Mouse (Mus musculus): Measurements from ENCODE around the gene Emd. TPM values are rescaled to one million over a fixed set of nuclear protein-coding genes. Genes with fewer than 3 reads are reported as not detected.

The Emd gene
- polyA plus RNA-seq, 1 experiment from 2014 or later, result 20.2 TPM

GRCm38 (mm10) chrX:74296538-74297448, 42.3 kb downstream of the Emd start, which contains the start of gene Atp6ap1:
TSS of gene Atp6ap1 (plus strand) at chrX:74297097.
- Histone ChIP-seq H3K9me3 (replicated peaks; ENCODE audit: low read length) (no peaks in the 10 kb centered on the region), H3K27ac (peak within 1 kb of the TSS; percentile 70), H3K4me2 (ENCODE audit: low read length) (peak within 1 kb of the TSS; percentile 62), H3K4me3 (replicated peaks; ENCODE audit: low read depth, low read length) (peak within 1 kb of the TSS; percentile 55), H3K9ac (ENCODE audit: low read depth, low read length) (peak within 1 kb of the TSS; percentile 67), H3K27me3 (ENCODE audit: insufficient read depth, low read length) (no peaks in the 10 kb centered on the region), H3K36me3 (ENCODE audit: insufficient read depth, low read length) (peaks cover 8% of the 10 kb centered on the region; the same call in 1 of the 2 replicates), H3K4me1 (replicated peaks; ENCODE audit: insufficient read depth, low read length) (no peaks in the 10 kb centered on the region)
- peak; percentile 99 for ATAC-seq (replicated peaks; ENCODE audit: low FRiP score, low read depth)
- TF ChIP-seq CTCF (IDR thresholded peaks at IDR 0.05; ENCODE audit: low read depth), result no peak
- peak; percentile 94 for DNase-seq (ENCODE audit: low spot score)
- WGBS, result 24% methylated on average over 37 of the region's 37 CpGs

GRCm38 (mm10) chrX:74298348-74298747, 43.9 kb downstream of the Emd start:
- no peak overlapping the region for H3K4me3 ChIP-seq (replicated peaks; ENCODE audit: low read depth, low read length)
- TF ChIP-seq CTCF (IDR thresholded peaks at IDR 0.05; ENCODE audit: low read depth), result no peak
- DNase-seq (ENCODE audit: low spot score), result no peak
- H3K4me1 ChIP-seq (replicated peaks; ENCODE audit: insufficient read depth, low read length), result no peaks in the 10 kb centered on the region
- no peaks in the 10 kb centered on the region for H3K9me3 ChIP-seq (replicated peaks; ENCODE audit: low read length)
- 75% methylated on average over 1 of the region's 1 CpGs for WGBS
- ATAC-seq (replicated peaks; ENCODE audit: low FRiP score, low read depth), result no peak
- H3K9ac ChIP-seq (ENCODE audit: low read depth, low read length), result no peak overlapping the region
- H3K27me3 ChIP-seq (ENCODE audit: insufficient read depth, low read length), result no peaks in the 10 kb centered on the region
- H3K27ac ChIP-seq, result no peak overlapping the region
- H3K36me3 ChIP-seq (ENCODE audit: insufficient read depth, low read length), result peaks cover 9% of the 10 kb centered on the region; the same call in 1 of the 2 replicates
- no peak overlapping the region for H3K4me2 ChIP-seq (ENCODE audit: low read length)

GRCm38 (mm10) chrX:74299721-74300120, 45.2 kb downstream of the Emd start:
- H3K27ac ChIP-seq, result no peak overlapping the region
- ATAC-seq (replicated peaks; ENCODE audit: low FRiP score, low read depth) (no peak), DNase-seq (ENCODE audit: low spot score) (no peak)
- no peak for TF ChIP-seq CTCF (IDR thresholded peaks at IDR 0.05; ENCODE audit: low read depth)
- no peak overlapping the region for H3K9ac ChIP-seq (ENCODE audit: low read depth, low read length)
- 85% methylated on average over 3 of the region's 3 CpGs for WGBS
- H3K9me3 ChIP-seq (replicated peaks; ENCODE audit: low read length), result no peaks in the 10 kb centered on the region
- no peak overlapping the region for H3K4me2 ChIP-seq (ENCODE audit: low read length)
- H3K36me3 ChIP-seq (ENCODE audit: insufficient read depth, low read length), result peaks cover 13% of the 10 kb centered on the region; the same call in 1 of the 2 replicates
- no peaks in the 10 kb centered on the region for H3K4me1 ChIP-seq (replicated peaks; ENCODE audit: insufficient read depth, low read length)
- no peaks in the 10 kb centered on the region for H3K27me3 ChIP-seq (ENCODE audit: insufficient read depth, low read length)
- no peak overlapping the region for H3K4me3 ChIP-seq (replicated peaks; ENCODE audit: low read depth, low read length)

DNA sequence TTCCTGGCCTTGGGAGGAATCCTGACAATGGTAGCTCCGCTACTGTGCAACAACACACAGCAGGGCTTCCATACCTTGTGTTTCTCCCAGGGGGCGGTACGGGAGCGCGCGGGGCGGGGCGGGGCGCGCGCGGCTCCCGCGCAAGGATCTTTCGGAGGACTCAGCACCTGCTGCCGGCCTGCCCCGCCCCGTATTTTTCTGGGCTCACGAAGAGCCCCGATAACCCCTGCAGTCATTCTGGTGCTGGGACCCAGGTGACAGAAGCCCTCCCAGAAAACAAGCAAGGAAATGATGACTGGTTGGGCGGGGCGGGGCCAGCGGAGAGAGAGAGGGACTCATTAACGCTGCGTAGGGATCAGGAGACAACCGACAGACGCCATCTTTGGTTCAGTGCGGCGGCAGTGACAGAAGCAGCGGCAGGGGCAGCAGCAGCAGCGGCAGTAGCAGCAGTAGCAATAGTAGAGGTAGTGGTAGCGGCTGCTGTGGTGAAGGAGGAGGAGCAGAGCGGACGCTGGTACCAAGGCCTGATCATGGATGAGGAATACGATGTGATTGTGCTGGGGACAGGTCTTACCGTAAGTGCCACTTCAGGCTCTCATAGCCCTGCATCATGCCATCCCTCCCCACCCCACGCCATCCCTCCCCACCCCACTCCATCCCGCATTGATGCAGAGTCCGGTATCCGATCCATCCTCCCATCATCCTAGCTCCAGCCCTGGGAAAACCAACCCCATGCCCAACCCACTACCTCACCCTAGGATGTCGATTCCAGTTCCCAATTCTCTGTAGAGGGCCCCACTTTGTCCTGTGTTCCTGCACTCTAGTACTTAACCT, 50.6 kb downstream of the Emd start, which contains the start of gene Gdi1:
Gene Gdi1 (plus strand): TSS at position 132 of the 834 bp plus-strand sequence.
- no peaks in the 10 kb centered on the region for H3K9me3 ChIP-seq (replicated peaks; ENCODE audit: low read length)
- peak within 1 kb of the TSS; percentile 60 for H3K4me2 ChIP-seq (ENCODE audit: low read length)
- no peaks in the 10 kb centered on the region for H3K27me3 ChIP-seq (ENCODE audit: insufficient read depth, low read length)
- peaks cover 26% of the 10 kb centered on the region; the same call in 1 of the 2 replicates for H3K36me3 ChIP-seq (ENCODE audit: insufficient read depth, low read length)
- peak within 1 kb of the TSS; percentile 89 for H3K27ac ChIP-seq
- peak; percentile 76 for ATAC-seq (replicated peaks; ENCODE audit: low FRiP score, low read depth)
- peak; percentile 76 for DNase-seq (ENCODE audit: low spot score)
- H3K4me3 ChIP-seq (replicated peaks; ENCODE audit: low read depth, low read length), result peak within 1 kb of the TSS; percentile 56
- H3K9ac ChIP-seq (ENCODE audit: low read depth, low read length), result peak within 1 kb of the TSS; percentile 74
- 22% methylated on average over 41 of the region's 41 CpGs for WGBS
- H3K4me1 ChIP-seq (replicated peaks; ENCODE audit: insufficient read depth, low read length), result no peaks in the 10 kb centered on the region
- peak; percentile 47 for TF ChIP-seq CTCF (IDR thresholded peaks at IDR 0.05; ENCODE audit: low read depth)

Small RNA genes within 50 kb of the gene (microRNA-seq; reads per million reads assigned to microRNA genes)
- gene Mir7091, result not detected

Other genes starting within 250 kb of the Emd start
- 46.4 and 49.2 TPM in 2 replicates for gene Irak1, start 230.8 kb upstream of the Emd start, polyA plus RNA-seq (2015; fragmentation: Nextera tagmentation; extraction: Ambion mirVana)
- gene Opn1mw, start 127.2 kb upstream of the Emd start, polyA plus RNA-seq (2015; fragmentation: Nextera tagmentation; extraction: Ambion mirVana), result not detected in 2 replicates
- 9.3 and 9.4 TPM in 2 replicates for gene Mecp2, start 119.3 kb upstream of the Emd start, polyA plus RNA-seq (2015; fragmentation: Nextera tagmentation; extraction: Ambion mirVana)
- gene Tex28, start 86.8 kb upstream of the Emd start, polyA plus RNA-seq (2015; fragmentation: Nextera tagmentation; extraction: Ambion mirVana), result not detected in 2 replicates
- gene Tktl1, start 77.4 kb upstream of the Emd start, polyA plus RNA-seq (2015; fragmentation: Nextera tagmentation; extraction: Ambion mirVana), result not detected in 2 replicates
- 185 and 206 TPM in 2 replicates for gene Flna, start 4.9 kb upstream of the Emd start, polyA plus RNA-seq (2015; fragmentation: Nextera tagmentation; extraction: Ambion mirVana)
- gene Rpl10, start 16.1 kb downstream of the Emd start, polyA plus RNA-seq (2015; fragmentation: Nextera tagmentation; extraction: Ambion mirVana), result 860 and 883 TPM in 2 replicates
- gene Taz, start 27.2 kb downstream of the Emd start, polyA plus RNA-seq (2015; fragmentation: Nextera tagmentation; extraction: Ambion mirVana), result 90.2 and 91.1 TPM in 2 replicates
- 14.1 and 15.0 TPM in 2 replicates for gene Dnase1l1, start 27.6 kb downstream of the Emd start, polyA plus RNA-seq (2015; fragmentation: Nextera tagmentation; extraction: Ambion mirVana)
- gene Atp6ap1, start 42.4 kb downstream of the Emd start, polyA plus RNA-seq (2015; fragmentation: Nextera tagmentation; extraction: Ambion mirVana), result 150 and 169 TPM in 2 replicates
- gene Gdi1, start 50.3 kb downstream of the Emd start, polyA plus RNA-seq (2015; fragmentation: Nextera tagmentation; extraction: Ambion mirVana), result 95.2 and 111 TPM in 2 replicates
- 49.6 and 55.2 TPM in 2 replicates for gene Fam50a, start 58.3 kb downstream of the Emd start, polyA plus RNA-seq (2015; fragmentation: Nextera tagmentation; extraction: Ambion mirVana)
- 4.0 and 5.2 TPM in 2 replicates for gene Plxna3, start 74.4 kb downstream of the Emd start, polyA plus RNA-seq (2015; fragmentation: Nextera tagmentation; extraction: Ambion mirVana)
- 134 and 138 TPM in 2 replicates for gene Lage3, start 98.9 kb downstream of the Emd start, polyA plus RNA-seq (2015; fragmentation: Nextera tagmentation; extraction: Ambion mirVana)
- gene Ubl4a, start 118.5 kb downstream of the Emd start, polyA plus RNA-seq (2015; fragmentation: Nextera tagmentation; extraction: Ambion mirVana), result 65.2 TPM in 2 replicates
- 23.4 and 24.1 TPM in 2 replicates for gene Slc10a3, start 118.7 kb downstream of the Emd start, polyA plus RNA-seq (2015; fragmentation: Nextera tagmentation; extraction: Ambion mirVana)
- 37.0 and 37.1 TPM in 2 replicates for gene Fam3a, start 138.6 kb downstream of the Emd start, polyA plus RNA-seq (2015; fragmentation: Nextera tagmentation; extraction: Ambion mirVana)
- gene Ikbkg, start 138.6 kb downstream of the Emd start, polyA plus RNA-seq (2015; fragmentation: Nextera tagmentation; extraction: Ambion mirVana), result 17.1 and 18.1 TPM in 2 replicates
- gene G6pdx, start 174.5 kb downstream of the Emd start, polyA plus RNA-seq (2015; fragmentation: Nextera tagmentation; extraction: Ambion mirVana), result 31.8 and 34.5 TPM in 2 replicates
- gene Gm6880, start 226.7 kb downstream of the Emd start, polyA plus RNA-seq (2015; fragmentation: Nextera tagmentation; extraction: Ambion mirVana), result not detected in 2 replicates

Measured in kidney, postnatal 0 days (tissue).